Mouse (Mus musculus): ENCODE measurements at regions not wholly inside any gene's neighbourhood (a gene's known extent, or its start where the extent isn't known, plus 50 kb on each side); places are given as distances from the start of the nearest gene placed in this dataset.

DNA sequence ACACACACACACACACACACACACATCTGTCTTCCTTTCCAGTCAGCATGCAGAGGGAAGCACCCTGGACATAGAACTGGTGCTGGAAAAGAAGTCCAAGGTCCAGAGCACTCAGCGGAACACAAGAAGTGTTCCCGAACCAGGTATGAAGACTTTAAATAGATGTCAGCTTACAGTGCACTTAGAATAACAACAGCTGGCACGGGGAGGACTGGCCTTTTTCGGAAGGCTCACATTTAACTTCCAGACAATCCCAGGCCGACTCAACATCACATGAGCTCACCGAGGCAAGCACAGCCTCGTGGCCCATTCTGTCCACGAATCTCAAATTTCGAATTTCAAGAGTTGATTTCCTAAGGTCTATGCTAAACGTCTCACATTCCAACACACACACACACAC lies 70.9 kb upstream of the Slc25a33 start:
- DNase-seq (ENCODE audit: low read depth in 1 of 2, low spot score in 2 of 2) = no peak

DNA sequence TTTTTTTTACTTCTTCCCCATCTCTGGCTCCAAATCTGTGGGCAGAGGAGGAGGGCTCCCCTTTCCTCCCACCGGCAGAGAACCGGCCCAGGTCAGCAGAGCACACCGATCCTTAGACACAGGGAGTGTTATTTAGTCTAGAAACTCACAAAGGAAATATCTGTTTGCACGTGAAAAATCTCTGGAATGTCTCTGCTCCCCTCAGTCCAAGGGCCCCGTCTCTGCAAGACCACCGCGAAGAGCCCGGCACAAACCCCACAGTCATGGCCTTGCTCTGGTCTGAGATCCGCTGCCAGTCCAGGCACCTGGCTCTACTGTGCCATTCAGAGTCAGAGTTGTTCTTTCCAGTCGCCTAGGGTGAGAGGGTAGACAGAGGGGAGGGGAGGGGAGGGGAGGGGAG lies 69.7 kb upstream of the Slc25a33 start:
- DNase-seq (ENCODE audit: low read depth in 1 of 2, low spot score in 2 of 2) = no peak

GRCm38 (mm10) chr4:149842906-149843305 lies 68.8 kb upstream of the Slc25a33 start:
- DNase-seq (ENCODE audit: low read depth in 1 of 2, low spot score in 2 of 2) = peak; percentile 26 to 44

DNA sequence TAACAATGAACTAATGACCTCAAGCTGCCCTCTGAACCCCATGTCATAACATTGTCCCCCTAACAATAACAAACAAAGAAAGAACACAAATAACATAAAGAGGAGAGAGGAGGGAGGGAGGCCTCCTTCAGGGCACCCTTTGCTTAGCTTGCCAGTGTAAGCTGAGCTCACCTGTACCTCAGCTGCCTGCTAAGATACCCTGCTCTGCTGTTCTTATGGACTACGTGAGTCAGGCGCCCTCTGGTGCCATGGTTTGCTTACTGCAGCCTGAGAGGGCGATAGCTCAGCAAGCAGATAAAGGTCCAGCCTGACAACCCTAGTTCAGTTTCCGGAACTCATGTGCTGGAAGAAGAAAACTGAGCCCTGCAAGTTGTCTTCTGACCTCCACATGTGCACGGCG lies 67.8 kb upstream of the Slc25a33 start:
- no peak for DNase-seq (ENCODE audit: low read depth in 1 of 2, low spot score in 2 of 2)

DNA sequence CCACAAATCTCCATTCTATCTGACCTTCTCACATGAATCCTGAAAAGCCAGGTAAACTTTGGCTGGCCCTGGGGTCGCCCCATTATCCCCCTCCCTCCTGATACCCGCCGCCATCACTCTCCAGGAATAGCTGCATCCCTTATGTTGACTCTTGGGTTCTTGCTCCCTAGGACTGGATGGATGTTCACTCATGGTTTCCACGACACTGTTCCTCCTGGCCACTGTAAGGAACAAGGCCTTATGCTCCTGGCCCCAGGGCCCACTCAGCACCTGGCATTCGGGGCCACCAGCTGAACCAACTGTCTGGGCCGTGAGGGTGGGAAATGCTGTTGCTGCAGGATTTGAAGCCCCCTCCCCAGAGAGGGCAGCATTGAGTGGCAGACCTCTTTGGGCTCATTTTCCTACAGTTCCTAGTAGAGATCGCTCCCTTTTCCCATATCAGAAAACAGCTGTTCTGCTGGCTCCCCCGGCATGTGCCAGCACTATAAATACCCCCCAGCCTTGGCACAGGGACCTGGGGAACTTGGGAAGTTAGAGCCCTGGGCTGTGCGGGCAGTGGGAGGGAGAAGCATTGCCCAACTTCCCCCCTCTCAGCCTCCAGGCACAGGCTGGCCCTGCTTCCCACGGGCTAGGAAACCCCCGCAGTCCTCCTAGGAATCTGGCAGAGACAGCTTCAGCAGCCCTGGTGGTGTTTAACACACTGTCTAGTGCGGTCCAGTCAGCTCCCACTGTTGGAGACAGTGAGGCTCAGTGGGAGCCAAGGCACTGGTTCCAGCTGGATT lies 66.6 kb upstream of the Slc25a33 start:
- no peak for DNase-seq (ENCODE audit: low read depth in 1 of 2, low spot score in 2 of 2)

DNA sequence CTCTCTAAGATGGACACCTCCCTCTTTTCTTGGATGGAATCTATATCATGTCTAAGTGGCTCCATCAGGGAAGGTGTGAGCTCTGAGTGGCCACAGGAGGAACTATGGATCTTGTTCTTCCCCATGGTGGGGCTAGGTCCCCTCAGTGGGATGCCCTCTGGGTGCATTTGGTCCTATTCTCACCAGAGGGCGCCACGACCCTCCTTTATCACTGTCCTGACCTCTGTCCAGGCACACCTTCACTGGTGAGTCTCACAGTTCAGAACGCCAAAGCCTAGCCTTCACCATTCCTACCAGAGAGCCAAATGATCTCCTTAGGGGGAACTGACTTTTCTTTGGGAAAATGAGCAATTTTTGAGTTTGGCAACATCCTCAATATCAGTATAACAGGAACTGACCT lies 64.6 kb upstream of the Slc25a33 start:
- no peak for DNase-seq (ENCODE audit: low read depth in 1 of 2, low spot score in 2 of 2)

DNA sequence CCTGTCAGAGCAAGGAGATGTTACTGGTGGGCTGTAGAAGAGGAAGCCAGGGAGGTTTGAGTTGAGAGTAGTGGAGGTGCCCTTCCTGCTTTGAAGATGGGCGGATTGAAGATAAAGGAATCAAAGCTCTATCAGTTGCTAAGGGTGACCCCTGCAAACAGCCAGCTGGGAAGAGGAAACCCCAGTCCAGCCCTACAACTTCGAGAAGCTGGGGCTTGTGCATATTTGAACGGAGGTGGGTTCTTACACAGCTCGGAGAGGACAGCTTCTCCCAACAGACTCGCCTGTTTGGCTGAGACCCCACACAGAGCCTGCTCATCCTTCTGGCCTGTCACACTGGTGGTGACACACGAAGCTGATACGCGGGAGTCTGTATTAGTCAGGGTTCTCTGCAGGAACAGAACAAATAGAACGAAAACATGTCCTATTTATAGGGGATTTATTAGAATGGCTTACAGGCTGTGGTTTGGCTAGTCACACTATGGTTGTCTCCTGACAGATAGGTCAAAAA lies 60.6 kb upstream of the Slc25a33 start:
- no peak for DNase-seq (ENCODE audit: low read depth in 1 of 2, low spot score in 2 of 2)

- no peak for DNase-seq (ENCODE audit: low read depth in 1 of 2, low spot score in 2 of 2)
Measured at GRCm38 (mm10) chr4:149832446-149833101, 58.5 kb upstream of the Slc25a33 start.

GRCm38 (mm10) chr4:149830551-149831192 lies 56.6 kb upstream of the Slc25a33 start:
- no peak for DNase-seq (ENCODE audit: low read depth in 1 of 2, low spot score in 2 of 2)

DNA sequence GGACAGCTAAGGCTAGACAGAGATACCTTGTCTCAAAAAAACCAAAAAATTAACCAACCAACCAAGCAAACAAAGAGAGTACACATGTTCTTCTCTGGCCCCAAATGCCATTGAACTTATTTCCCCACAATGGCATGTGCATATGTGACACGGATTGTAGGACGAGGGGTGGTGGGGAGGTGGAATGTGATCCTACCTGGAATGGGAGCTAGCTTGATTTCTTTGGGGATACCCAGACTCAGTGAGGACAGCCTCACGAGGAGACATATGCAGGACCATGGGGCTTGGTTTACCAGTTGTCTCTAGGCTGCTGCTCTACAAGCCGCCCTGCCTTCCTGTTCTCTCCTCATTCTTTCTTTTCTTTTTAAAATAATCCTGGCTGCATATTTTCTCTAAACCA lies 55.9 kb upstream of the Slc25a33 start:
- no peak for DNase-seq (ENCODE audit: low read depth in 1 of 2, low spot score in 2 of 2)

- no peak for DNase-seq (ENCODE audit: low read depth in 1 of 2, low spot score in 2 of 2)
Measured at GRCm38 (mm10) chr4:149827784-149828183, 53.7 kb upstream of the Slc25a33 start.
